Mouse (Mus musculus) cerebellum, adult (tissue): ENCODE measurements around the gene Got1.
A peak's percentile ranks its signal among the peaks of the same experiment; 100 is the strongest.

Experiments used
- ATAC-seq: cut with Nextera tagmentation; 2 replicates; pipeline ENCODE4 v1.9.2; 2017; ENCODE audit warnings: mild to moderate bottlenecking, moderate library complexity, mixed read lengths; ENCODE audit not compliant: insufficient number of reproducible peaks, low FRiP score, low TSS enrichment

Got1 gene

GRCm38 (mm10) chr19:43524187-43525103 lies at the start of gene Got1:
Got1 (minus strand) TSS chr19:43524605.
- peak; percentile 97 for ATAC-seq

GRCm38 (mm10) chr19:43570831-43571790 lies 46.7 kb upstream of the Got1 start:
- peak; percentile 49; the same call in 1 of the 2 replicates for ATAC-seq

GRCm38 (mm10) chr19:43569133-43569532 lies 44.7 kb upstream of the Got1 start:
- no peak for ATAC-seq

- ATAC-seq: no peak
These were observed 43.9 kb upstream of the Got1 start for GRCm38 (mm10) chr19:43568298-43568697.

GRCm38 (mm10) chr19:43563166-43563565 lies 38.8 kb upstream of the Got1 start:
- no peak for ATAC-seq

GRCm38 (mm10) chr19:43561841-43562240 lies 37.4 kb upstream of the Got1 start:
- ATAC-seq: no peak

- ATAC-seq: no peak
These were observed 35.8 kb upstream of the Got1 start for GRCm38 (mm10) chr19:43560244-43560643.

- ATAC-seq: no peak
These were observed 27.1 kb upstream of the Got1 start for GRCm38 (mm10) chr19:43551493-43551890.

GRCm38 (mm10) chr19:43550706-43551492 lies 26.5 kb upstream of the Got1 start:
- no peak for ATAC-seq

- no peak for ATAC-seq
These were observed 23.7 kb upstream of the Got1 start for GRCm38 (mm10) chr19:43548060-43548459.

GRCm38 (mm10) chr19:43546337-43547117 lies 22.1 kb upstream of the Got1 start:
- no peak for ATAC-seq

GRCm38 (mm10) chr19:43535372-43535771 lies 11.0 kb upstream of the Got1 start:
- no peak for ATAC-seq

GRCm38 (mm10) chr19:43530921-43531320 lies 6.5 kb upstream of the Got1 start:
- no peak for ATAC-seq

- peak; percentile 86 for ATAC-seq
These were observed 5.9 kb upstream of the Got1 start for GRCm38 (mm10) chr19:43530197-43530770.

- ATAC-seq: no peak
These were observed 3.7 kb upstream of the Got1 start for GRCm38 (mm10) chr19:43528056-43528587.

GRCm38 (mm10) chr19:43527131-43527530 lies 2.7 kb upstream of the Got1 start:
- no peak for ATAC-seq

- no peak for ATAC-seq
These were observed 1.6 kb upstream of the Got1 start for GRCm38 (mm10) chr19:43526025-43526424.

- ATAC-seq: no peak
These were observed 1.2 kb upstream of the Got1 start for GRCm38 (mm10) chr19:43525566-43525965.

- ATAC-seq: peak; percentile 37
These were observed 688 bp upstream of the Got1 start for GRCm38 (mm10) chr19:43525104-43525482.
